Mouse (Mus musculus) liver, embryonic 12.5 days (tissue): Measurements from ENCODE around the gene Zcchc4. TPM values are rescaled to one million over a fixed set of nuclear protein-coding genes. Genes with fewer than 3 reads are reported as not detected.

Experiments used
- ATAC-seq: fragments of 200-750 bp; cut with Nextera tagmentation; 2 replicates; pipeline ENCODE4 v1.8.0; 2017; ENCODE audit warnings: moderate number of reproducible peaks, mild to moderate bottlenecking, moderate library complexity
- H3K27ac ChIP-seq: fragments of 300-500 bp; sonication (generic); 2 replicates; pipeline ENCODE4 v1.5.1; 2016; ENCODE audit warnings: mild to moderate bottlenecking
- H3K27me3 ChIP-seq: fragments of 300-500 bp; sonication (generic); replicated peaks from 2 replicates; pipeline ENCODE4 v1.6.1; 2016; ENCODE audit warnings: mild to moderate bottlenecking, moderate library complexity
- H3K36me3 ChIP-seq: fragments of 300-500 bp; sonication (generic); 2 replicates; pipeline ENCODE4 v1.6.1; 2016; ENCODE audit warnings: mild to moderate bottlenecking, moderate library complexity
- H3K4me1 ChIP-seq: fragments of 300-500 bp; sonication (generic); 2 replicates; pipeline ENCODE4 v1.6.1; 2016
- H3K4me2 ChIP-seq: fragments of 300-500 bp; sonication (generic); 2 replicates; pipeline ENCODE4 v1.6.1; 2016; ENCODE audit warnings: mild to moderate bottlenecking, moderate library complexity
- H3K4me3 ChIP-seq: fragments of 300-500 bp; sonication (generic); 2 replicates; pipeline ENCODE4 v1.5.1; 2016; ENCODE audit warnings: mild to moderate bottlenecking, moderate library complexity
- H3K9ac ChIP-seq: fragments of 300-500 bp; sonication (generic); 2 replicates; pipeline ENCODE4 v1.6.1; 2016; ENCODE audit warnings: mild to moderate bottlenecking, moderate library complexity
- H3K9me3 ChIP-seq: fragments of 300-500 bp; sonication (generic); replicated peaks from 2 replicates; pipeline ENCODE4 v1.6.1; 2016; ENCODE audit warnings: mild to moderate bottlenecking, moderate library complexity
- WGBS: fragments of 180-500 bp; shearing (Covaris S2); methylation state at CpG from one replicate; pipeline ENCODE4 v1.1.7; 2016; ENCODE audit not compliant: insufficient replicate concordance; 5-methylcytosine and 5-hydroxymethylcytosine counted together
- polyA plus RNA-seq: library from polyadenylated mRNA; unstranded; fragments of >200 nt; fragmentation: Nextera tagmentation; extraction: Ambion mirVana; gene quantifications from 2 replicates; pipeline ENCODE4 v1.2.1, GENCODE M21; 2016

Zcchc4 gene
- polyA plus RNA-seq, 1 experiment from 2014 or later, result 11.9 TPM

DNA sequence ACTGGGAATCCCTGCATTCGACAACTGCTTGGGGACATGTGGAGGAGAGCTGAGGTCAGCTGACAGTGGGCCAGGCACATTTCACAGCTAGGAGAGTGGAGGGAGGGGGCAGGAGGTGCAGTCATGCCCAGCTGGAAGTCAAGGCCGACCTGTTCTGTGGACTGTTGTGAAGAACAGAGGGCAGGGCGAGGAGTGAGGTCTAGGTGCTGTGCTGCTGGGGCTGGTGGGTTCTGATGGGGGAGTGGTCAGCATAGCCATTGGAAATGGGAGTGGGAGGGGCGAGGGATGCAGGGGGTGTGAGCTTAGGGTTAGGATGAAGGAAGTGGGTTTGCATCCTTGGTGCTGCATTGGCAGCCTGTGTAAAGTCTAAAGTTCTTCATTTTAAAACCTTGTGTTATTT, 30.6 kb downstream of the Zcchc4 start:
- H3K27ac ChIP-seq, result no peak overlapping the region
- H3K4me2 ChIP-seq, result no peak overlapping the region
- no peak overlapping the region for H3K9ac ChIP-seq
- H3K4me1 ChIP-seq, result no peaks in the 10 kb centered on the region
- ATAC-seq, result 0 out of 2 replicates have a peak, but pooled peaks have one; percentile 40
- H3K9me3 ChIP-seq, result no peaks in the 10 kb centered on the region
- H3K4me3 ChIP-seq, result no peak overlapping the region
- 65% methylated on average over 4 of the region's 4 CpGs for WGBS
- no peaks in the 10 kb centered on the region for H3K27me3 ChIP-seq
- peaks cover 53% of the 10 kb centered on the region for H3K36me3 ChIP-seq

GRCm38 (mm10) chr5:52806349-52806748, 31.1 kb downstream of the Zcchc4 start:
- Histone ChIP-seq H3K4me3 (no peak overlapping the region), H3K27me3 (no peaks in the 10 kb centered on the region), H3K36me3 (peaks cover 57% of the 10 kb centered on the region), H3K9me3 (no peaks in the 10 kb centered on the region), H3K4me1 (no peaks in the 10 kb centered on the region), H3K9ac (no peak overlapping the region), H3K27ac (no peak overlapping the region), H3K4me2 (no peak overlapping the region)
- ATAC-seq, result no peak
- 73% methylated on average over 8 of the region's 8 CpGs for WGBS

GRCm38 (mm10) chr5:52807030-52807429, 31.8 kb downstream of the Zcchc4 start:
- Histone ChIP-seq H3K36me3 (peaks cover 60% of the 10 kb centered on the region), H3K27ac (no peak overlapping the region), H3K9me3 (no peaks in the 10 kb centered on the region), H3K9ac (no peak overlapping the region), H3K4me3 (no peak overlapping the region), H3K27me3 (no peaks in the 10 kb centered on the region), H3K4me1 (no peaks in the 10 kb centered on the region), H3K4me2 (no peak overlapping the region)
- 85% methylated on average over 7 of the region's 7 CpGs for WGBS
- no peak for ATAC-seq

GRCm38 (mm10) chr5:52810446-52810845, 35.2 kb downstream of the Zcchc4 start:
- H3K4me1 ChIP-seq, result no peaks in the 10 kb centered on the region
- no peak overlapping the region for H3K9ac ChIP-seq
- WGBS, result 88% methylated on average over 6 of the region's 6 CpGs
- H3K36me3 ChIP-seq, result peaks cover 65% of the 10 kb centered on the region
- H3K4me3 ChIP-seq, result no peak overlapping the region
- ATAC-seq, result no peak
- H3K9me3 ChIP-seq, result no peaks in the 10 kb centered on the region
- no peak overlapping the region for H3K4me2 ChIP-seq
- H3K27ac ChIP-seq, result no peak overlapping the region
- H3K27me3 ChIP-seq, result no peaks in the 10 kb centered on the region

DNA sequence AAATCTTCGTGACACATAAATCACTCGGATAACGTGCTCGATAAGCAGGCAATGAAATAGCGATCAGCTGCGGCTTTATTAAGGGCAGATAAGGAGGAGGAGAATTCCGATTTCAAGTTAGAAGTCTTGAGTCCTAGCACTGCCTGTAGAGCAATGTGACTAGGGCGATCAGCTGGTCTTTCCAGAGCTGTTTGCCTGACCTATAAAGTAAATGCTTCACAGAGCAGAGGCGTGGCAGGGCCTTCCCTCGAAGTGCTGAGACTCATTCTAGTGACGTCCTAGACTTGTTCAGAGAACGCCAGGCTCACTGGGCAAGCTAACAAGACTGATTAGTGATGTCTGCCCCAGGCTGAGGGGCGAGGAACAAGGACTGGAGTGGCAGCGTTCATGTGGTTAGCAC, 35.8 kb downstream of the Zcchc4 start:
- Histone ChIP-seq H3K27ac (no peak overlapping the region), H3K4me3 (no peak overlapping the region), H3K9ac (no peak overlapping the region), H3K4me2 (no peak overlapping the region), H3K27me3 (no peaks in the 10 kb centered on the region), H3K9me3 (no peaks in the 10 kb centered on the region), H3K4me1 (no peaks in the 10 kb centered on the region), H3K36me3 (peaks cover 66% of the 10 kb centered on the region)
- WGBS, result 82% methylated on average over 14 of the region's 14 CpGs
- no peak for ATAC-seq

- Histone ChIP-seq H3K36me3 (peaks cover 73% of the 10 kb centered on the region), H3K4me2 (no peak overlapping the region), H3K9me3 (no peaks in the 10 kb centered on the region), H3K4me3 (no peak overlapping the region), H3K9ac (no peak overlapping the region), H3K27ac (no peak overlapping the region), H3K4me1 (no peaks in the 10 kb centered on the region), H3K27me3 (no peaks in the 10 kb centered on the region)
- ATAC-seq, result no peak
- 90% methylated on average over 10 of the region's 10 CpGs for WGBS
Observed at GRCm38 (mm10) chr5:52812456-52812855, 37.2 kb downstream of the Zcchc4 start.

DNA sequence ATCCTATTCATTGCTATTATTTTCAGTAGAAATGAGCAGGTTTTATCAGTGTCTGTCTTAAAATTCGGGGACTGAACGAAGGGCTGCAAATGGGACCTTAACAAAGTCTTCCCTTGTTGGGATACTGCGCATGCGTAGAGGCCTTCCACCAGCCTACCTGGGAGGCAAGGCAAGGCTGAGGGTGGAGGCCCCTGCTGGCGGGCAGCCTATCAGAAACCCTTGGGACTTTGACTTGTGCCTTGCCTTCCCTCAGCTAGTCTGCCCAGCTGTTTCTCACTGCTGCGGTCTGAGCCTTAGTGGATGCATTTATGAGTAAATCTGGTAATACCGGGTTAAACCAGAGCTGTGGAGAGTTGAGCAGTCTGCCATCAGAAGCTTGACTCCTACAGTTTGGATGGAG, 38.1 kb downstream of the Zcchc4 start:
- H3K9me3 ChIP-seq, result no peaks in the 10 kb centered on the region
- ATAC-seq, result no peak
- no peak overlapping the region for H3K4me2 ChIP-seq
- no peak overlapping the region for H3K27ac ChIP-seq
- H3K36me3 ChIP-seq, result peaks cover 67% of the 10 kb centered on the region
- whole genome bisulfite sequencing, result 87% methylated on average over 7 of the region's 7 CpGs
- no peak overlapping the region for H3K4me3 ChIP-seq
- H3K27me3 ChIP-seq, result no peaks in the 10 kb centered on the region
- H3K4me1 ChIP-seq, result no peaks in the 10 kb centered on the region
- no peak overlapping the region for H3K9ac ChIP-seq

GRCm38 (mm10) chr5:52818676-52819075, 43.5 kb downstream of the Zcchc4 start:
- WGBS, result 85% methylated on average over 7 of the region's 7 CpGs
- Histone ChIP-seq H3K4me3 (no peak overlapping the region), H3K36me3 (peaks cover 65% of the 10 kb centered on the region), H3K9me3 (no peaks in the 10 kb centered on the region), H3K4me1 (no peaks in the 10 kb centered on the region), H3K27ac (no peak overlapping the region), H3K4me2 (no peak overlapping the region), H3K9ac (no peak overlapping the region), H3K27me3 (no peaks in the 10 kb centered on the region)
- no peak for ATAC-seq

GRCm38 (mm10) chr5:52821691-52822090, 46.5 kb downstream of the Zcchc4 start:
- Histone ChIP-seq H3K27me3 (no peaks in the 10 kb centered on the region), H3K4me2 (no peak overlapping the region), H3K36me3 (peaks cover 54% of the 10 kb centered on the region), H3K27ac (no peak overlapping the region), H3K4me3 (no peak overlapping the region), H3K9ac (no peak overlapping the region), H3K4me1 (no peaks in the 10 kb centered on the region), H3K9me3 (no peaks in the 10 kb centered on the region)
- ATAC-seq, result no peak
- WGBS, result 51% methylated on average over 3 of the region's 3 CpGs

DNA sequence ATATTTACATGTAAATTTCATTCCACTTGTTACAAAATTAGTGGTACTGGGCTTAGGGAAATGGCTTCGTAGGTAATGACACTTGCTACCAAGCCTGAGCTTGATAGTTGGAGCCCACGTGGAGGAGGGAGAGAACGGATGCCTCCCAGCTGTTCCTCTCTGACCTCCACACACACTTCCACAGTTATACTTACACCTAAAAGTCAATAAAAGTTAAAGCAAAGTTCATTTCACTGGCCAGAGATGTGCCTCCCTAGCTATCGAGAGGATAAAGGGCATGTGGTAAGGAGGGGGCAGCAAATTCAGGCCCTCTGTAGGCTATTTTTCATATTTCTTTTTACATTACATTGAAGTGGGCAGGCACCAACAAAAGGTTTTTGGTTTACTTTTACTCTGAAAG, 52.7 kb downstream of the Zcchc4 start:
- Histone ChIP-seq H3K36me3 (peaks cover 28% of the 10 kb centered on the region), H3K27ac (no peak overlapping the region), H3K9ac (no peak overlapping the region), H3K4me3 (no peak overlapping the region), H3K27me3 (no peaks in the 10 kb centered on the region), H3K4me1 (peaks cover 6% of the 10 kb centered on the region), H3K9me3 (peaks cover 3% of the 10 kb centered on the region; the same call in 1 of the 2 replicates), H3K4me2 (no peak overlapping the region)
- ATAC-seq, result no peak
- 77% methylated on average over 4 of the region's 4 CpGs for WGBS

DNA sequence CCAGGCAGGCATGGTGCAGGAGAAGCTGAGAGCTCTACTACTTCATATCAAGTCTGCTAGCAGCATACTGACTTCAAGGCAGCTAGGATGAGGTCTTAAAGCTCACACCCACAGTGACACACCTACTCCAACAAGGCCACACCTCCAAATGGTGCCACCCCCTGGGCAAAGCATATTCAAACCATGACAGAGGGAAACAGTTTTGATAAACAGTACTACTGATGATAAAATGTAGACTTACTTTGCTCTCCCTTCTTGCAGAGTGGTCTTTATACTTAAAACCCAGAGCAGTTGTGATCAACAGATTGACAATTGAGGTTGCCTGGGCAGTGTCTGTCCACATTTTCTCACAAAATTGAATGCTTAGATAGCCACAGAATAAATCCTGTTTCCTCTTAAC, 57.8 kb downstream of the Zcchc4 start:
- Histone ChIP-seq H3K4me3 (peak overlapping the region; percentile 79), H3K27ac (peak overlapping the region; percentile 88), H3K36me3 (peaks cover 18% of the 10 kb centered on the region), H3K4me2 (peak overlapping the region; percentile 95), H3K9ac (peak overlapping the region; percentile 50), H3K27me3 (no peaks in the 10 kb centered on the region), H3K9me3 (peaks cover 3% of the 10 kb centered on the region; the same call in 1 of the 2 replicates), H3K4me1 (peaks cover 34% of the 10 kb centered on the region)
- peak; percentile 18; the same call in 1 of the 2 replicates for ATAC-seq

DNA sequence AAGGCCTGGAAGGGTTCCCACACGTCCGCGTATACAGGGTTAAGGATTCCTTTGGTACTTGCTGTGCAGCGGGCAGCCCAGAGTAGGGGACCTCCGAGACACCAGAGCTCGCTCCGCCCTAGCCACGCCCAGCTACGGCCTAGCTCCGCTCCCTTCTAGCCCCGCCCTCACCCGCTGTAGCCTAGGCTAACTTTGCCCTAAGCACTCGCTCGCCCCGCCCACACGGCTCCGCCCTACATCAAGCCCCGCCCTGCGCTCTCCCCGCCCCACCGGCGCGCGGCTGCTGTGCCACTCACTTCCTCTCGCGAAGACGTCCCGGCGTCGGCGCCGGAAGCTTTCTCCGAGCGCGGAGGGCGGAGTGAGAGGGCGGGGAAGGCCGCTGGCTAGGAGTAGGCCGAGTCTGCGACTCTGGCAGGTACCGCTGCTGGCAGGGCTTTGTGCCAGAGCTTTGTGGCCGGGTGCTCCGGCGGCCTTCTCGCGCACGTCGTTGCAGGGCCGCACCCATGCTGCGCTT, 58.6 kb downstream of the Zcchc4 start, which contains the start of gene Anapc4:
Gene Anapc4, plus strand, starts transcription at position 252 of the 514 bp plus-strand sequence.
- H3K9ac ChIP-seq, result peak within 1 kb of the TSS; percentile 86
- H3K4me2 ChIP-seq, result peak within 1 kb of the TSS; percentile 95
- ATAC-seq, result peak; percentile 99
- under 1% methylated on average over 50 of the region's 50 CpGs for WGBS
- peaks cover 34% of the 10 kb centered on the region for H3K4me1 ChIP-seq
- H3K4me3 ChIP-seq, result peak within 1 kb of the TSS; percentile 79
- H3K9me3 ChIP-seq, result peaks cover 3% of the 10 kb centered on the region; the same call in 1 of the 2 replicates
- H3K27me3 ChIP-seq, result no peaks in the 10 kb centered on the region
- H3K36me3 ChIP-seq, result peaks cover 26% of the 10 kb centered on the region
- peak within 1 kb of the TSS; percentile 88 for H3K27ac ChIP-seq

DNA sequence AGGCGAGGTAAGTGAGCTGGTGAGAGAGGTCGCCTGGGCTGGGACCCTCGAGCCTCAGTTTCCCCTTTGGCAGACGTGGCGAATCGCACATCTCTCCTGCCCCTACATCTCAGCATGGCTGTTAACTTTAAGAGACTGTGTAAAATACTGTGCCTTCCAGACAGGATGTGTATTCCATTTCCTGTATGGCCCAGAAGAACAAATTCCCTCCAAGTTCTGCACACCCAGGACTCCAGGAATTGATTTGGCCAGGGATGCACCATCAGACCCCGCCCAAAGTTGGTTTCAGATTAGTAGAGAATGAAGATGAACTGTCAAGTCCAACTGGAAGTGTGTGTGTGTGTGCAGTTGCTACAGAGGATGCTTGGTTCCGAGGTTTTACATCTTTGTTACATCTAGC, 59.2 kb downstream of the Zcchc4 start:
- Histone ChIP-seq H3K4me2 (peak overlapping the region; percentile 95), H3K27me3 (no peaks in the 10 kb centered on the region), H3K9ac (peak overlapping the region; percentile 86), H3K4me1 (peaks cover 34% of the 10 kb centered on the region), H3K4me3 (peak overlapping the region; percentile 79), H3K9me3 (peaks cover 3% of the 10 kb centered on the region; the same call in 1 of the 2 replicates), H3K36me3 (peaks cover 31% of the 10 kb centered on the region), H3K27ac (peak overlapping the region; percentile 88)
- 7% methylated on average over 8 of the region's 8 CpGs for WGBS
- no peak for ATAC-seq
